Mouse (Mus musculus): ENCODE measurements around the gene Ccdc190. TPM values are rescaled to one million over a fixed set of nuclear protein-coding genes. Genes with fewer than 3 reads are reported as not detected.

Gene Ccdc190
- total RNA-seq, 2 experiments from 2014 or later: 0.29 to 0.36 TPM

Other genes starting within 250 kb of the Ccdc190 start
- 10 to 100 TPM; 18.8 to 20.2 TPM for gene Rgs4, start 181.0 kb upstream of the Ccdc190 start, total RNA-seq (2021)
- 10 to 100 TPM; 16.6 to 17.6 TPM for gene Hsd17b7, start 40.6 kb downstream of the Ccdc190 start, total RNA-seq (2021)
- gene Ddr2, start 182.1 kb downstream of the Ccdc190 start, total RNA-seq (2021): 10 to 100 TPM; 25.3 to 26.8 TPM
- gene Uap1, start 246.3 kb downstream of the Ccdc190 start, total RNA-seq (2021): 10 to 100 TPM; 49.1 to 55.4 TPM

All from heart, postnatal 14 days (tissue).